Mouse (Mus musculus) kidney, postnatal 0 days (tissue): ENCODE data around the gene Pidd1. TPM values are rescaled to one million over a fixed set of nuclear protein-coding genes. Genes with fewer than 3 reads are reported as not detected.

Experiments used
- ATAC-seq: fragments of 200-750 bp; cut with Nextera tagmentation; replicated peaks from 2 replicates; pipeline ENCODE4 v1.8.0; 2017; ENCODE audit warnings: low read depth, moderate number of reproducible peaks, moderate TSS enrichment, moderate library complexity; ENCODE audit not compliant: low FRiP score
- DNase-seq: peaks from one replicate; pipeline ENCODE4 v3.0.0-alpha.2; 2016; ENCODE audit warnings: low spot score
- H3K27ac ChIP-seq: fragments of 300-500 bp; sonication (generic); 2 replicates; pipeline ENCODE4 v1.5.1; 2014; ENCODE audit warnings: mild to moderate bottlenecking
- H3K27me3 ChIP-seq: fragments of 300-500 bp; sonication (generic); 2 replicates; pipeline ENCODE4 v1.6.1; 2014; ENCODE audit warnings: low read length, mixed read lengths; ENCODE audit not compliant: insufficient read depth
- H3K36me3 ChIP-seq: fragments of 300-500 bp; sonication (generic); 2 replicates; pipeline ENCODE4 v1.6.1; 2014; ENCODE audit warnings: low read length, mixed read lengths; ENCODE audit not compliant: insufficient read depth
- H3K4me1 ChIP-seq: fragments of 300-500 bp; sonication (generic); replicated peaks from 2 replicates; pipeline ENCODE4 v1.6.1; 2014; ENCODE audit warnings: antibody characterized with exemption, low read length, mixed read lengths; ENCODE audit not compliant: insufficient read depth
- H3K4me2 ChIP-seq: fragments of 300-500 bp; sonication (generic); 2 replicates; pipeline ENCODE4 v1.6.1; 2014; ENCODE audit warnings: mild to moderate bottlenecking, low read length, moderate library complexity, mixed read lengths
- H3K4me3 ChIP-seq: fragments of 300-500 bp; sonication (generic); replicated peaks from 2 replicates; pipeline ENCODE4 v1.5.1; 2014; ENCODE audit warnings: low read depth, low read length
- H3K9ac ChIP-seq: fragments of 300-500 bp; sonication (generic); 2 replicates; pipeline ENCODE4 v1.6.1; 2014; ENCODE audit warnings: low read depth, low read length
- H3K9me3 ChIP-seq: fragments of 300-500 bp; sonication (generic); replicated peaks from 2 replicates; pipeline ENCODE4 v1.6.1; 2016; ENCODE audit warnings: low read length, inconsistent platforms, mixed read lengths
- CTCF ChIP-seq: IDR thresholded peaks from 2 replicates; pipeline ENCODE4 v1.5.1; 2016; ENCODE audit warnings: antibody characterized with exemption, low read depth, mild to moderate bottlenecking, moderate library complexity
- WGBS: fragments of 180-500 bp; shearing (Covaris S2); extraction: QIAGEN DNeasy Blood & Tissue Kit; methylation state at CpG from one replicate; pipeline ENCODE4 v1.1.7; 2014; 5-methylcytosine and 5-hydroxymethylcytosine counted together
- polyA plus RNA-seq: library from polyadenylated mRNA; unstranded; fragments of >200 nt; fragmentation: Nextera tagmentation; extraction: Ambion mirVana; gene quantifications from 2 replicates; pipeline ENCODE4 v1.2.1, GENCODE M21; 2015

Pidd1 gene
- polyA plus RNA-seq = 3.6 and 5.1 TPM in 2 replicates

GRCm38 (mm10) chr7:141443828-141444237 lies at the start of gene Pidd1:
TSS of gene Pidd1 (minus strand) at chr7:141444025.
- ATAC-seq (peak; percentile 30; the same call in 1 of the 2 replicates), DNase-seq (peak; percentile 93)
- Histone ChIP-seq H3K9ac (peak within 1 kb of the TSS; percentile 61), H3K27me3 (no peaks in the 10 kb centered on the region), H3K4me1 (peaks cover 22% of the 10 kb centered on the region; the same call in 1 of the 2 replicates), H3K27ac (peak within 1 kb of the TSS; percentile 27), H3K4me2 (peak within 1 kb of the TSS; percentile 88), H3K4me3 (peak within 1 kb of the TSS; percentile 44), H3K36me3 (peaks cover 7% of the 10 kb centered on the region; the same call in 1 of the 2 replicates), H3K9me3 (no peaks in the 10 kb centered on the region)
- WGBS = 0% methylated on average over 25 of the region's 25 CpGs
- no peak for TF ChIP-seq CTCF

GRCm38 (mm10) chr7:141492738-141493137 lies 48.9 kb upstream of the Pidd1 start:
- DNase-seq (no peak), ATAC-seq (no peak)
- Histone ChIP-seq H3K36me3 (peaks cover 25% of the 10 kb centered on the region), H3K27ac (no peak overlapping the region), H3K4me1 (no peaks in the 10 kb centered on the region), H3K4me2 (no peak overlapping the region), H3K27me3 (no peaks in the 10 kb centered on the region), H3K9me3 (no peaks in the 10 kb centered on the region), H3K4me3 (no peak overlapping the region), H3K9ac (no peak overlapping the region)
- WGBS = 92% methylated on average over 5 of the region's 5 CpGs
- no peak for TF ChIP-seq CTCF

GRCm38 (mm10) chr7:141491151-141491550 lies 47.3 kb upstream of the Pidd1 start:
- H3K4me3 ChIP-seq = no peak overlapping the region
- no peak overlapping the region for H3K9ac ChIP-seq
- no peak for DNase-seq
- no peaks in the 10 kb centered on the region for H3K9me3 ChIP-seq
- no peak overlapping the region for H3K4me2 ChIP-seq
- H3K27ac ChIP-seq = no peak overlapping the region
- peaks cover 34% of the 10 kb centered on the region for H3K36me3 ChIP-seq
- no peaks in the 10 kb centered on the region for H3K27me3 ChIP-seq
- WGBS = 82% methylated on average over 2 of the region's 2 CpGs
- no peaks in the 10 kb centered on the region for H3K4me1 ChIP-seq
- TF ChIP-seq CTCF = peak; percentile 51; the same call in 1 of the 2 replicates
- no peak for ATAC-seq

GRCm38 (mm10) chr7:141487141-141487540 lies 43.3 kb upstream of the Pidd1 start:
- no peak for ATAC-seq
- WGBS = 70% methylated on average over 7 of the region's 7 CpGs
- Histone ChIP-seq H3K27me3 (no peaks in the 10 kb centered on the region), H3K4me1 (peaks cover 8% of the 10 kb centered on the region), H3K9me3 (no peaks in the 10 kb centered on the region), H3K4me2 (no peak overlapping the region), H3K4me3 (no peak overlapping the region), H3K9ac (no peak overlapping the region), H3K36me3 (peaks cover 19% of the 10 kb centered on the region; the same call in 1 of the 2 replicates), H3K27ac (no peak overlapping the region)
- TF ChIP-seq CTCF = no peak
- DNase-seq = no peak

- ATAC-seq (no peak), DNase-seq (no peak)
- Histone ChIP-seq H3K27ac (no peak overlapping the region), H3K9ac (no peak overlapping the region), H3K9me3 (no peaks in the 10 kb centered on the region), H3K36me3 (0 out of 2 replicates have a peak, but pooled peaks cover 14% of the 10 kb centered on the region), H3K4me1 (peaks cover 15% of the 10 kb centered on the region), H3K4me3 (no peak overlapping the region), H3K4me2 (no peak overlapping the region), H3K27me3 (no peaks in the 10 kb centered on the region)
- no peak for TF ChIP-seq CTCF
- 69% methylated on average over 1 of the region's 1 CpGs for WGBS
Observed at GRCm38 (mm10) chr7:141486239-141486638, 42.4 kb upstream of the Pidd1 start.

- no peak for TF ChIP-seq CTCF
- H3K4me2 ChIP-seq = no peak overlapping the region
- peaks cover 20% of the 10 kb centered on the region for H3K4me1 ChIP-seq
- 86% methylated on average over 2 of the region's 2 CpGs for WGBS
- no peaks in the 10 kb centered on the region for H3K27me3 ChIP-seq
- ATAC-seq = no peak
- H3K4me3 ChIP-seq = no peak overlapping the region
- no peak overlapping the region for H3K27ac ChIP-seq
- no peak for DNase-seq
- no peak overlapping the region for H3K9ac ChIP-seq
- H3K9me3 ChIP-seq = no peaks in the 10 kb centered on the region
- H3K36me3 ChIP-seq = 0 out of 2 replicates have a peak, but pooled peaks cover 12% of the 10 kb centered on the region
Observed at GRCm38 (mm10) chr7:141485606-141486005, 41.8 kb upstream of the Pidd1 start.

GRCm38 (mm10) chr7:141485186-141485585 lies 41.4 kb upstream of the Pidd1 start:
- H3K4me3 ChIP-seq = no peak overlapping the region
- H3K9ac ChIP-seq = no peak overlapping the region
- H3K36me3 ChIP-seq = 0 out of 2 replicates have a peak, but pooled peaks cover 8% of the 10 kb centered on the region
- no peak for TF ChIP-seq CTCF
- H3K27me3 ChIP-seq = no peaks in the 10 kb centered on the region
- ATAC-seq = no peak
- no peaks in the 10 kb centered on the region for H3K9me3 ChIP-seq
- WGBS = 61% methylated on average over 2 of the region's 2 CpGs
- H3K4me1 ChIP-seq = peaks cover 20% of the 10 kb centered on the region
- no peak for DNase-seq
- no peak overlapping the region for H3K4me2 ChIP-seq
- H3K27ac ChIP-seq = no peak overlapping the region
